Mouse (Mus musculus): ENCODE results near the gene Gm28539. TPM values are rescaled to one million over a fixed set of nuclear protein-coding genes. Genes with fewer than 3 reads are reported as not detected.

The Gm28539 gene
- polyA plus RNA-seq, 1 experiment from 2014 or later: not detected

DNA sequence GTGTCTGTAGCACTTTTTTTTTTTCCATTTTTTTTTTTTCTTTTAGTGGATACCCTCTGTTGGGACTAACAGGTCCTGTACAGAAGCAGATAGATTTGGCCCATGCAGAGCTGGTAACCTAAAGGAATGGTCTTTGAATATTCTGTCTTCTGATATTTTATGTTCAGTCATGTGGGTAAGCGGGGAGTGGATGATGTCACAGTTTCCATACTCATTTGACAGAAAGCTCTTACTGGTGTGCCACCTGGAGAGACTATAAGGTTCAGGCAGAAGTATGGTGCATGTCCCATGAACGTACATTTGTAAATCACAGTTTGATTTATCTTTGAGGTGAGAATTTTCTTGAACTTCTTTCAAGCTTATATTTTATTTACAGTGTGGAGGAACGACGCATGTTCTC, 79.7 kb downstream of the Gm28539 start:
- WGBS (ENCODE audit: insufficient replicate concordance): 94% methylated on average over 4 of the region's 4 CpGs
- no peak overlapping the region for H3K9ac ChIP-seq (ENCODE audit: low read depth, low read length)
- H3K27ac ChIP-seq (ENCODE audit: low read depth, low read length): no peak overlapping the region
- H3K36me3 ChIP-seq (ENCODE audit: control insufficient read depth, insufficient read depth, low read length): peaks cover 20% of the 10 kb centered on the region
- H3K27me3 ChIP-seq (ENCODE audit: control insufficient read depth, insufficient read depth, low read length): no peaks in the 10 kb centered on the region
- no peak for ATAC-seq (replicated peaks; ENCODE audit: insufficient number of reproducible peaks, low FRiP score, low TSS enrichment)
- H3K4me2 ChIP-seq: no peak overlapping the region
- H3K4me1 ChIP-seq (ENCODE audit: control insufficient read depth, insufficient read depth, low read length): no peaks in the 10 kb centered on the region
- H3K9me3 ChIP-seq (replicated peaks; ENCODE audit: control insufficient read depth, low read length): no peaks in the 10 kb centered on the region
- H3K4me3 ChIP-seq (ENCODE audit: low read depth, low read length): no peak overlapping the region

GRCm38 (mm10) chr16:18921771-18922170, 85.4 kb downstream of the Gm28539 start:
- WGBS (ENCODE audit: insufficient replicate concordance): 87% methylated on average over 2 of the region's 2 CpGs
- Histone ChIP-seq H3K9ac (ENCODE audit: low read depth, low read length) (no peak overlapping the region), H3K4me1 (ENCODE audit: control insufficient read depth, insufficient read depth, low read length) (no peaks in the 10 kb centered on the region), H3K27me3 (ENCODE audit: control insufficient read depth, insufficient read depth, low read length) (no peaks in the 10 kb centered on the region), H3K4me2 (no peak overlapping the region), H3K9me3 (replicated peaks; ENCODE audit: control insufficient read depth, low read length) (no peaks in the 10 kb centered on the region), H3K27ac (ENCODE audit: low read depth, low read length) (no peak overlapping the region), H3K36me3 (ENCODE audit: control insufficient read depth, insufficient read depth, low read length) (peaks cover 34% of the 10 kb centered on the region), H3K4me3 (ENCODE audit: low read depth, low read length) (no peak overlapping the region)
- no peak for ATAC-seq (replicated peaks; ENCODE audit: insufficient number of reproducible peaks, low FRiP score, low TSS enrichment)

DNA sequence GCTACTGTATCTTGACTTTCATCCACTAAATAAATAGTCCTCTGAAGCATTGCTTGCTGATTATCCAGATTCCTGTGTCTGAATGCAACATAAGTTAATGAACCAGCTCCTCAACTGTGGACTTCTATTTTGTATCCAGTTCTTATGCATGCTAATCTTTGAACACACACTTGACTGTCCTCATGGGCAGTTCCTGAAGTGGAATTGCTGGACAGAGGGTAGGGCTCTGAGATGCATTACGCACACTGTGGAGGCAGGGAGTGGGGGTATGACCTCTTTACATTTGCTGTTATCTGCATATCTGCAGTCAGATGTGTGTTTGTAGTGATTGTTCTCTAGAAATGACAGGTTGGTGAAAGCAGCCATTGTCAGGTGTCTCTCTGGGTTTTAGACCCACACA, 91.6 kb downstream of the Gm28539 start:
- Histone ChIP-seq H3K27me3 (ENCODE audit: control insufficient read depth, insufficient read depth, low read length) (no peaks in the 10 kb centered on the region), H3K4me2 (no peak overlapping the region), H3K27ac (ENCODE audit: low read depth, low read length) (no peak overlapping the region), H3K36me3 (ENCODE audit: control insufficient read depth, insufficient read depth, low read length) (peaks cover 22% of the 10 kb centered on the region), H3K4me1 (ENCODE audit: control insufficient read depth, insufficient read depth, low read length) (no peaks in the 10 kb centered on the region), H3K9ac (ENCODE audit: low read depth, low read length) (no peak overlapping the region), H3K4me3 (ENCODE audit: low read depth, low read length) (no peak overlapping the region), H3K9me3 (replicated peaks; ENCODE audit: control insufficient read depth, low read length) (no peaks in the 10 kb centered on the region)
- 91% methylated on average over 1 of the region's 1 CpGs for WGBS (ENCODE audit: insufficient replicate concordance)
- ATAC-seq (replicated peaks; ENCODE audit: insufficient number of reproducible peaks, low FRiP score, low TSS enrichment): no peak

DNA sequence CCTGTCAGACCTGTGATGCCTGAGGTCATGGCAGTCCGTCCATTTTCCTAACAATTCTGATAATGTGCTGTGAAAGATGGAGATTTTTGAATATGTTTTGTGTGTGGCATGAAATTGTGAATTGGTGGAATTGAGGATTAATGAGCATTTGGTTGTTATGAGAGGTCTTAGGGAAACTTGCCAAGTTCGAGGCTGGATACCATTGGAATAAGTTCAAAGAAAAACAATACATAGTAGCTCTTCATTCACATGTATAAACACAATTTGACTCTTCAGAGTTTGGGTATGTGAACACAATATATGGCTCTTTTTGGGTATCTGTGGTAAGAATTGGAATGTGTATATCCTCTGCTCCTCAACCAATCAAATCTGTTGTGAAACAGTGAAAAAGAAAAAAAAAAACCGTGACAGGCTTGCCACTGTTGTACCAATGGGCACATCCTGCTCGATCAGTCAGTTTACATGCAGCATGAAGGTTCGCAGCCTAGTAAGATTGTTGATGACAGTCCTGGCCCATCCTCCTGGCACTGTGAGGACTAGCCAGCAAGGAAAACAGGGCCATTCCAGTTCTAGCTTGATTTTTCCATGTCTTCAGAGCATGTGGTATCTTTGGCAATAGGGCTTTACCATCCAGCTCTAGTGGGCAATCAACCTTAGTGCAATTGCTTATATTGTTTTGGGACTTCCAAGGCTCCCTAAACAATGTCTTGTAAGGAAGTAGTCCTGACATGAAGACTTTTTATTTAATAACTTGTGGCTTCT, 102.1 kb downstream of the Gm28539 start:
- no peak for ATAC-seq (replicated peaks; ENCODE audit: insufficient number of reproducible peaks, low FRiP score, low TSS enrichment)
- Histone ChIP-seq H3K4me2 (no peak overlapping the region), H3K27me3 (ENCODE audit: control insufficient read depth, insufficient read depth, low read length) (no peaks in the 10 kb centered on the region), H3K27ac (ENCODE audit: low read depth, low read length) (no peak overlapping the region), H3K36me3 (ENCODE audit: control insufficient read depth, insufficient read depth, low read length) (peaks cover 19% of the 10 kb centered on the region), H3K4me1 (ENCODE audit: control insufficient read depth, insufficient read depth, low read length) (no peaks in the 10 kb centered on the region), H3K4me3 (ENCODE audit: low read depth, low read length) (no peak overlapping the region), H3K9ac (ENCODE audit: low read depth, low read length) (no peak overlapping the region), H3K9me3 (replicated peaks; ENCODE audit: control insufficient read depth, low read length) (no peaks in the 10 kb centered on the region)
- WGBS (ENCODE audit: insufficient replicate concordance): 86% methylated on average over 5 of the region's 5 CpGs

DNA sequence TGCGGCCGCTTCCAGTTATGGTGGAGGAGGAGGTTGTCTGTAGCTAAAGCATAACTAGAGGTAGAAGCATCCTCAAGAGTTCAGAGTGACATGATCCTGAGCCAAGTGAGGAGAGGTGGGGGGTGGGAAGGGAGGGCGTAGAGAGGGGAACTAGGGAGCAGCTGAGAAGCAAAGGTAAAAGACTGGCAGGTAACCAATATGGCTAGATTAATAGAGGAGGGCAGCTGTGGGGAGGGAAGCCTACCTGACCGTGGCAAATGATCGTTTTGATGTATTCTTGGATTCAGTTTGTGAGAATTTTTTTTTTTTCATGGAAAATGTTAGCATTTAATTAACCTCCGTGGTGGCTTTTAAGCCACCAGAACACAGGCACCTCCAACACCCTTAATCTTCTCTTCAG, 107.5 kb downstream of the Gm28539 start:
- H3K27ac ChIP-seq (ENCODE audit: low read depth, low read length): no peak overlapping the region
- ATAC-seq (replicated peaks; ENCODE audit: insufficient number of reproducible peaks, low FRiP score, low TSS enrichment): no peak
- peaks cover 27% of the 10 kb centered on the region for H3K36me3 ChIP-seq (ENCODE audit: control insufficient read depth, insufficient read depth, low read length)
- no peak overlapping the region for H3K4me2 ChIP-seq
- H3K9me3 ChIP-seq (replicated peaks; ENCODE audit: control insufficient read depth, low read length): no peaks in the 10 kb centered on the region
- H3K9ac ChIP-seq (ENCODE audit: low read depth, low read length): no peak overlapping the region
- 90% methylated on average over 6 of the region's 6 CpGs for WGBS (ENCODE audit: insufficient replicate concordance)
- no peaks in the 10 kb centered on the region for H3K4me1 ChIP-seq (ENCODE audit: control insufficient read depth, insufficient read depth, low read length)
- no peaks in the 10 kb centered on the region for H3K27me3 ChIP-seq (ENCODE audit: control insufficient read depth, insufficient read depth, low read length)
- no peak overlapping the region for H3K4me3 ChIP-seq (ENCODE audit: low read depth, low read length)

GRCm38 (mm10) chr16:18948941-18949340, 112.6 kb downstream of the Gm28539 start:
- no peak for ATAC-seq (replicated peaks; ENCODE audit: insufficient number of reproducible peaks, low FRiP score, low TSS enrichment)
- H3K4me2 ChIP-seq: no peak overlapping the region
- no peak overlapping the region for H3K9ac ChIP-seq (ENCODE audit: low read depth, low read length)
- no peak overlapping the region for H3K27ac ChIP-seq (ENCODE audit: low read depth, low read length)
- no peaks in the 10 kb centered on the region for H3K9me3 ChIP-seq (replicated peaks; ENCODE audit: control insufficient read depth, low read length)
- H3K4me3 ChIP-seq (ENCODE audit: low read depth, low read length): no peak overlapping the region
- no peaks in the 10 kb centered on the region for H3K27me3 ChIP-seq (ENCODE audit: control insufficient read depth, insufficient read depth, low read length)
- H3K36me3 ChIP-seq (ENCODE audit: control insufficient read depth, insufficient read depth, low read length): peaks cover 46% of the 10 kb centered on the region
- H3K4me1 ChIP-seq (ENCODE audit: control insufficient read depth, insufficient read depth, low read length): no peaks in the 10 kb centered on the region
- WGBS (ENCODE audit: insufficient replicate concordance): 90% methylated on average over 9 of the region's 9 CpGs

- Histone ChIP-seq H3K27ac (ENCODE audit: low read depth, low read length) (no peak overlapping the region), H3K27me3 (ENCODE audit: control insufficient read depth, insufficient read depth, low read length) (no peaks in the 10 kb centered on the region), H3K9me3 (replicated peaks; ENCODE audit: control insufficient read depth, low read length) (no peaks in the 10 kb centered on the region), H3K4me2 (no peak overlapping the region), H3K9ac (ENCODE audit: low read depth, low read length) (no peak overlapping the region), H3K4me3 (ENCODE audit: low read depth, low read length) (no peak overlapping the region), H3K36me3 (ENCODE audit: control insufficient read depth, insufficient read depth, low read length) (peaks cover 56% of the 10 kb centered on the region), H3K4me1 (ENCODE audit: control insufficient read depth, insufficient read depth, low read length) (no peaks in the 10 kb centered on the region)
- no peak for ATAC-seq (replicated peaks; ENCODE audit: insufficient number of reproducible peaks, low FRiP score, low TSS enrichment)
- WGBS (ENCODE audit: insufficient replicate concordance): 78% methylated on average over 2 of the region's 2 CpGs
These were observed 114.0 kb downstream of the Gm28539 start for GRCm38 (mm10) chr16:18950351-18950750.

DNA sequence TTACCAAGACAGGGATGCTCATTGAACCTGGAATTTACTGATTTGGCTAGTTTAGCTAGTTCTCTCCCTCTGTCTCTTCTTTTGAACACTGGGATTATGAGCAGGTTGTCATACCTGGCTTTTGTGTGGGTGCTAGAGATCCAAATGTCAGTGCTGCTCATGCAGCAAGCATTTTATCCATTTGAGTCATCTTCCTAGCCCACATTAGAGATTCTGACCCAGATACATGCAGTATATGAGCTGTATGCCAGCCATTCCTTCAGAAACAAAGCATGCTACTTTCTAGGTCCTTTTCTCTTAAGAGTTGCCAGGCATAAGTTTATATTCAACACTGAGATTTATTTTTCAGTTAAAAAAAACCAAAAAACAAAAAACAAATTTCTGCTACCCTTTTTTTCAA, 116.4 kb downstream of the Gm28539 start:
- no peak overlapping the region for H3K9ac ChIP-seq (ENCODE audit: low read depth, low read length)
- no peak overlapping the region for H3K27ac ChIP-seq (ENCODE audit: low read depth, low read length)
- no peak for ATAC-seq (replicated peaks; ENCODE audit: insufficient number of reproducible peaks, low FRiP score, low TSS enrichment)
- H3K4me2 ChIP-seq: no peak overlapping the region
- H3K36me3 ChIP-seq (ENCODE audit: control insufficient read depth, insufficient read depth, low read length): peaks cover 55% of the 10 kb centered on the region
- no peaks in the 10 kb centered on the region for H3K27me3 ChIP-seq (ENCODE audit: control insufficient read depth, insufficient read depth, low read length)
- no peaks in the 10 kb centered on the region for H3K9me3 ChIP-seq (replicated peaks; ENCODE audit: control insufficient read depth, low read length)
- H3K4me3 ChIP-seq (ENCODE audit: low read depth, low read length): no peak overlapping the region
- no peaks in the 10 kb centered on the region for H3K4me1 ChIP-seq (ENCODE audit: control insufficient read depth, insufficient read depth, low read length)

DNA sequence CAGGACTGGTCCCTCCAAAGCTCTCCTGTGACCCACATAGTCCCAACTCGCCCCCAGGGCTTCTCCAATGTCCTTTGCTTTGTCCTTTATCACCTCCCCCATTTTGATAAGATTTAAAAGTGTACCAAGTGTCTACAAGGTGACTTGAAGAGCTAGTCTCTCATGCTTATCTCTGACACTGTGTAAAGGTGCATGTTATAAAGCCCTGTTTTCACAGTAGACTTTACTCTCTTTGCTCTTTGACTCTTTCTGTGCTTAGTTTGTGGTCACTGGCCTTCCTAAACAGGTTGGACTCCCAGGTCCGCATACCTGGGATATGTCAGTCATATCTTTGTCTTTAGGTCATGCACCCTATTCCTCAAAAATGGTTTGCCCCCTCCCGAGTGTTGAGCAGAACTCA, 118.7 kb downstream of the Gm28539 start:
- 73% methylated on average over 3 of the region's 3 CpGs for WGBS (ENCODE audit: insufficient replicate concordance)
- Histone ChIP-seq H3K4me2 (no peak overlapping the region), H3K4me3 (ENCODE audit: low read depth, low read length) (no peak overlapping the region), H3K36me3 (ENCODE audit: control insufficient read depth, insufficient read depth, low read length) (peaks cover 37% of the 10 kb centered on the region), H3K4me1 (ENCODE audit: control insufficient read depth, insufficient read depth, low read length) (no peaks in the 10 kb centered on the region), H3K27ac (ENCODE audit: low read depth, low read length) (no peak overlapping the region), H3K27me3 (ENCODE audit: control insufficient read depth, insufficient read depth, low read length) (no peaks in the 10 kb centered on the region), H3K9me3 (replicated peaks; ENCODE audit: control insufficient read depth, low read length) (peaks cover 4% of the 10 kb centered on the region), H3K9ac (ENCODE audit: low read depth, low read length) (no peak overlapping the region)
- no peak for ATAC-seq (replicated peaks; ENCODE audit: insufficient number of reproducible peaks, low FRiP score, low TSS enrichment)
